Mouse (Mus musculus) limb, embryonic 11.5 days (tissue): Measurements from ENCODE around the gene Sorcs2. TPM values are rescaled to one million over a fixed set of nuclear protein-coding genes. Genes with fewer than 3 reads are reported as not detected.

Source experiments
- ATAC-seq: fragments of 200-750 bp; cut with Nextera tagmentation; 2 replicates; pipeline ENCODE4 v1.8.0; 2017; ENCODE audit warnings: low read depth; ENCODE audit not compliant: insufficient number of reproducible peaks, low FRiP score, low TSS enrichment
- DNase-seq: peaks from one replicate; pipeline ENCODE4 v3.0.0-alpha.2; 2015; ENCODE audit warnings: low spot score
- H3K27ac ChIP-seq: fragments of 300-500 bp; sonication (generic); replicated peaks from 2 replicates; pipeline ENCODE4 v1.5.1; 2014; ENCODE audit warnings: low read depth, mild to moderate bottlenecking, low read length
- H3K27me3 ChIP-seq: fragments of 300-500 bp; sonication (generic); 2 replicates; pipeline ENCODE4 v1.6.1; 2014; ENCODE audit warnings: mild to moderate bottlenecking, low read length, mixed read lengths; ENCODE audit not compliant: control insufficient read depth, insufficient read depth
- H3K36me3 ChIP-seq: fragments of 300-500 bp; sonication (generic); 2 replicates; pipeline ENCODE4 v1.6.1; 2014; ENCODE audit warnings: mild to moderate bottlenecking, low read length, moderate library complexity, mixed read lengths; ENCODE audit not compliant: control insufficient read depth, insufficient read depth
- H3K4me1 ChIP-seq: fragments of 300-500 bp; sonication (generic); 2 replicates; pipeline ENCODE4 v1.6.1; 2014; ENCODE audit warnings: low read length, mixed read lengths; ENCODE audit not compliant: control insufficient read depth, insufficient read depth
- H3K4me2 ChIP-seq: fragments of 300-500 bp; sonication (generic); 2 replicates; pipeline ENCODE4 v1.6.1; 2014; ENCODE audit warnings: low read depth, mild to moderate bottlenecking, moderate library complexity; ENCODE audit not compliant: severe bottlenecking
- H3K4me3 ChIP-seq: fragments of 300-500 bp; sonication (generic); 2 replicates; pipeline ENCODE4 v1.5.1; 2014; ENCODE audit warnings: low read depth, low read length
- H3K9ac ChIP-seq: fragments of 300-500 bp; sonication (generic); 2 replicates; pipeline ENCODE4 v1.6.1; 2014; ENCODE audit warnings: mild to moderate bottlenecking, low read length
- H3K9me3 ChIP-seq: fragments of 300-500 bp; sonication (generic); 2 replicates; pipeline ENCODE4 v1.6.1; 2016; ENCODE audit warnings: low read length; ENCODE audit not compliant: control insufficient read depth
- WGBS: fragments of 180-500 bp; shearing (Covaris S2); extraction: QIAGEN DNeasy Blood & Tissue Kit; methylation state at CpG from one replicate; pipeline ENCODE4 v1.1.7; 2014; 5-methylcytosine and 5-hydroxymethylcytosine counted together
- polyA plus RNA-seq: library from polyadenylated mRNA; unstranded; fragments of >200 nt; fragmentation: Nextera tagmentation; extraction: Ambion mirVana; gene quantifications from 2 replicates; pipeline ENCODE4 v1.2.1, GENCODE M21; 2014

Sorcs2 gene
- polyA plus RNA-seq, 1 experiment from 2014 or later: 6.4 TPM

- Histone ChIP-seq H3K27ac (no peak overlapping the region), H3K4me1 (no peaks in the 10 kb centered on the region), H3K27me3 (no peaks in the 10 kb centered on the region), H3K9ac (no peak overlapping the region), H3K9me3 (no peaks in the 10 kb centered on the region), H3K36me3 (no peaks in the 10 kb centered on the region), H3K4me2 (no peak overlapping the region), H3K4me3 (no peak overlapping the region)
- 79% methylated on average over 2 of the region's 2 CpGs for WGBS
- ATAC-seq: no peak
- DNase-seq: no peak
Measured at GRCm38 (mm10) chr5:36335661-36336060, 62.3 kb downstream of the Sorcs2 start.

- Histone ChIP-seq H3K9ac (no peak overlapping the region), H3K4me3 (no peak overlapping the region), H3K27ac (no peak overlapping the region), H3K4me2 (no peak overlapping the region), H3K4me1 (no peaks in the 10 kb centered on the region), H3K9me3 (no peaks in the 10 kb centered on the region), H3K27me3 (no peaks in the 10 kb centered on the region), H3K36me3 (no peaks in the 10 kb centered on the region)
- 61% methylated on average over 7 of the region's 7 CpGs for WGBS
- peak; percentile 27 for DNase-seq
- ATAC-seq: no peak
Measured at GRCm38 (mm10) chr5:36334227-36334626, 63.7 kb downstream of the Sorcs2 start.

- Histone ChIP-seq H3K4me1 (no peaks in the 10 kb centered on the region), H3K9me3 (no peaks in the 10 kb centered on the region), H3K9ac (no peak overlapping the region), H3K27me3 (no peaks in the 10 kb centered on the region), H3K36me3 (no peaks in the 10 kb centered on the region), H3K27ac (no peak overlapping the region), H3K4me3 (no peak overlapping the region), H3K4me2 (no peak overlapping the region)
- DNase-seq (no peak), ATAC-seq (no peak)
- WGBS: 79% methylated on average over 21 of the region's 21 CpGs
Measured at GRCm38 (mm10) chr5:36330472-36331155, 67.3 kb downstream of the Sorcs2 start.

GRCm38 (mm10) chr5:36326057-36327010, 71.6 kb downstream of the Sorcs2 start:
- no peaks in the 10 kb centered on the region for H3K9me3 ChIP-seq
- H3K4me3 ChIP-seq: no peak overlapping the region
- 84% methylated on average over 9 of the region's 9 CpGs for WGBS
- no peak overlapping the region for H3K4me2 ChIP-seq
- no peaks in the 10 kb centered on the region for H3K27me3 ChIP-seq
- no peaks in the 10 kb centered on the region for H3K36me3 ChIP-seq
- H3K9ac ChIP-seq: no peak overlapping the region
- no peak overlapping the region for H3K27ac ChIP-seq
- H3K4me1 ChIP-seq: peaks cover 16% of the 10 kb centered on the region; the same call in 1 of the 2 replicates
- DNase-seq (no peak), ATAC-seq (no peak)

GRCm38 (mm10) chr5:36324140-36324572, 73.8 kb downstream of the Sorcs2 start:
- no peaks in the 10 kb centered on the region for H3K36me3 ChIP-seq
- H3K27me3 ChIP-seq: no peaks in the 10 kb centered on the region
- DNase-seq: peak; percentile 48
- no peak overlapping the region for H3K4me3 ChIP-seq
- H3K9ac ChIP-seq: no peak overlapping the region
- peaks cover 17% of the 10 kb centered on the region; the same call in 1 of the 2 replicates for H3K4me1 ChIP-seq
- H3K27ac ChIP-seq: 0 out of 2 replicates have a peak overlapping the region, but pooled peaks have one; percentile 0
- WGBS: 50% methylated on average over 9 of the region's 9 CpGs
- H3K9me3 ChIP-seq: no peaks in the 10 kb centered on the region
- H3K4me2 ChIP-seq: no peak overlapping the region
- ATAC-seq: no peak

GRCm38 (mm10) chr5:36323526-36323925, 74.4 kb downstream of the Sorcs2 start:
- Histone ChIP-seq H3K4me2 (no peak overlapping the region), H3K4me3 (no peak overlapping the region), H3K4me1 (peaks cover 17% of the 10 kb centered on the region; the same call in 1 of the 2 replicates), H3K36me3 (no peaks in the 10 kb centered on the region), H3K9me3 (no peaks in the 10 kb centered on the region), H3K27me3 (no peaks in the 10 kb centered on the region), H3K9ac (no peak overlapping the region), H3K27ac (no peak overlapping the region)
- DNase-seq (peak; percentile 91), ATAC-seq (0 out of 2 replicates have a peak, but pooled peaks have one; percentile 74)
- 0% methylated on average over 2 of the region's 2 CpGs for whole genome bisulfite sequencing

- Histone ChIP-seq H3K4me3 (no peak overlapping the region), H3K4me1 (peaks cover 21% of the 10 kb centered on the region; the same call in 1 of the 2 replicates), H3K9me3 (no peaks in the 10 kb centered on the region), H3K36me3 (no peaks in the 10 kb centered on the region), H3K9ac (peak overlapping the region; percentile 17; the same call in 1 of the 2 replicates), H3K27ac (no peak overlapping the region), H3K4me2 (no peak overlapping the region), H3K27me3 (no peaks in the 10 kb centered on the region)
- ATAC-seq (no peak), DNase-seq (peak; percentile 45)
- 45% methylated on average over 8 of the region's 8 CpGs for WGBS
Measured at GRCm38 (mm10) chr5:36321581-36321980, 76.4 kb downstream of the Sorcs2 start.

GRCm38 (mm10) chr5:36320667-36321066, 77.3 kb downstream of the Sorcs2 start:
- Histone ChIP-seq H3K9me3 (no peaks in the 10 kb centered on the region), H3K4me2 (no peak overlapping the region), H3K4me1 (peaks cover 21% of the 10 kb centered on the region; the same call in 1 of the 2 replicates), H3K27me3 (no peaks in the 10 kb centered on the region), H3K9ac (no peak overlapping the region), H3K4me3 (no peak overlapping the region), H3K36me3 (no peaks in the 10 kb centered on the region), H3K27ac (no peak overlapping the region)
- WGBS: 87% methylated on average over 8 of the region's 8 CpGs
- no peak for ATAC-seq
- no peak for DNase-seq
